Mouse (Mus musculus) thymus, adult 2 months (tissue): ENCODE data around the gene Hoxd4.

Experiments
- CTCF ChIP-seq: fragments of 200-500 bp; IDR thresholded peaks from 2 replicates; pipeline ENCODE4 v1.5.1; 2012; ENCODE audit warnings: mild to moderate bottlenecking, control low read depth, low read length, moderate library complexity, borderline replicate concordance; ENCODE audit not compliant: control insufficient read depth, poor library complexity, insufficient read depth; ENCODE audit errors: extremely low read depth
- POLR2A ChIP-seq: fragments of 200-500 bp; IDR thresholded peaks from 2 replicates; pipeline ENCODE4 v1.6.1; 2012; ENCODE audit warnings: mild to moderate bottlenecking, low read length, control low read depth, moderate library complexity; ENCODE audit not compliant: control insufficient read depth, poor library complexity, insufficient read depth; ENCODE audit errors: extremely low read depth

DNA sequence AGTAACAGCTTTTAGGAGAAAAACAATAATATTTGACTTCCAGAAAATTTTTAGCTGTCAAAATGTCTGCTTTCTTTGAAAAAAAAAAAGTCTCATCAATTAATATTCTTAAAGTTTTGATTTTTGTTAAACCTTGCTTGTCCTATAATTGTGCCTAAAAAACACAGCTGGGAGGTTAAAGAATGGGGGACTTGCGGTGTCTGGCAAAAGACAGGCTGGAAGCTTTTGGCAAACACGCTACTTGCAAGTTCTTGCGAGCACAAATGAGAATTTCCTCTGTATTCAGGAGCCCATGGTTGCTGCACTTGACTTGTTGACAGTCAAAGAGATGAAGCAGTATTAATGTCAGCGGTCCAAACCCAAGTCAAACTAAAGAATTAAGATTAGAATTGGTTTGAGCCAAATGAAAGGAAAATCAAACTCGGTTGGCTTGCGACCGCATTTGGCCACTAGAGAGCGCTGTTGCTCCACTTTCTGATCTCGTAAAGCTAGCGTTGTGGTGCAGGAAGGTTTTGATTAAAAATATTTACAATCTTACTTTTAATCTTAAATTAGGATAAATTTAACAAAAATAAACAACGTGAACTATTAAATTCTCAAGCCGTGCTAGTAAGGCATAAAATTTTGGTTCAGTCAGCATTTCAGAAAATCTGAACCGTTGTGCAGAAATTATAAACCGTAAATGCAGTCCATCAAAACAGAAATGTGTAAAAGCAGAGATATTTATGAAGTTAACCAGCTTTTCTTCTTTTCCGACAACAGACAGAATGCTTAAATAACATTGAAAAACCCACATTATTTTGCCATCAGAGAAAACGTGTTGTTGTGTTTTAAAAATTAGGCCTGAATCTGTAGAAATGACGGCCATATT, 9.5 kb upstream of the Hoxd4 start:
- TF ChIP-seq CTCF (no peak), POLR2A (no peak)
